Mouse (Mus musculus) liver, embryonic 14.5 days (tissue): ENCODE results near the gene Lrrc3c. TPM values are rescaled to one million over a fixed set of nuclear protein-coding genes. Genes with fewer than 3 reads are reported as not detected.

Source experiments
- ATAC-seq: fragments of 200-750 bp; cut with Nextera tagmentation; 2 replicates; pipeline ENCODE4 v1.8.0; 2017; ENCODE audit warnings: moderate number of reproducible peaks, mild to moderate bottlenecking, moderate library complexity; ENCODE audit not compliant: insufficient read depth
- DNase-seq, 3 experiments: peaks; one replicate each; pipeline ENCODE4 v3.0.0-alpha.2; 2012 to 2013; ENCODE audit warnings: low read depth in 3 of 3, low spot score in 3 of 3
- H3K27ac ChIP-seq: fragments of 300-500 bp; sonication (generic); 2 replicates; pipeline ENCODE4 v1.5.1; 2014; ENCODE audit warnings: moderate library complexity, mild to moderate bottlenecking, control low read depth, inconsistent platforms
- H3K27me3 ChIP-seq: fragments of 300-500 bp; sonication (generic); 2 replicates; pipeline ENCODE4 v1.6.1; 2014; ENCODE audit warnings: mild to moderate bottlenecking, low read length, moderate library complexity; ENCODE audit not compliant: control insufficient read depth, insufficient read depth
- H3K36me3 ChIP-seq: fragments of 300-500 bp; sonication (generic); replicated peaks from 2 replicates; pipeline ENCODE4 v1.6.1; 2014; ENCODE audit warnings: low read depth; ENCODE audit not compliant: control insufficient read depth, insufficient read depth
- H3K4me1 ChIP-seq, 2 experiments: fragments of 200-500 bp in 1 of 2; fragments of 300-500 bp in 1 of 2; sonication (generic) in 1 of 2; replicated peaks; 2 replicates each; pipeline ENCODE4 v1.6.1; 2012 to 2014; ENCODE audit warnings: antibody characterized with exemption in 1 of 2, inconsistent platforms in 1 of 2, low read length in 1 of 2; ENCODE audit not compliant: control insufficient read depth in 2 of 2, insufficient read depth in 2 of 2
- H3K4me2 ChIP-seq: fragments of 300-500 bp; sonication (generic); 2 replicates; pipeline ENCODE4 v1.6.1; 2014; ENCODE audit warnings: low read depth, mild to moderate bottlenecking, control low read depth, moderate library complexity
- H3K4me3 ChIP-seq, 2 experiments: fragments of 200-500 bp in 1 of 2; fragments of 300-500 bp in 1 of 2; sonication (generic) in 1 of 2; 2 replicates each; pipeline ENCODE4 v1.5.1; 2012 to 2014; ENCODE audit warnings: low read depth in 2 of 2, low read length in 2 of 2, mild to moderate bottlenecking in 2 of 2, control low read depth in 1 of 2, inconsistent platforms in 1 of 2, moderate library complexity in 1 of 2; ENCODE audit not compliant: insufficient read depth in 1 of 2
- H3K9ac ChIP-seq: fragments of 300-500 bp; sonication (generic); replicated peaks from 2 replicates; pipeline ENCODE4 v1.6.1; 2014; ENCODE audit warnings: mild to moderate bottlenecking, control low read depth, moderate library complexity
- H3K9me3 ChIP-seq: fragments of 300-500 bp; sonication (generic); 2 replicates; pipeline ENCODE4 v1.6.1; 2016; ENCODE audit warnings: low read length, mixed read lengths; ENCODE audit not compliant: control insufficient read depth
- CTCF ChIP-seq: IDR thresholded peaks from 2 replicates; pipeline ENCODE4 v1.5.1; 2016; ENCODE audit warnings: antibody characterized with exemption, low read depth, control low read depth
- EP300 ChIP-seq: IDR thresholded peaks from 2 replicates; pipeline ENCODE4 v1.6.1; 2016; ENCODE audit warnings: antibody characterized with exemption, low read depth
- WGBS: fragments of 180-500 bp; shearing (Covaris S2); extraction: QIAGEN DNeasy Blood & Tissue Kit; methylation state at CpG from one replicate; pipeline ENCODE4 v1.1.7; 2014; ENCODE audit not compliant: insufficient replicate concordance; 5-methylcytosine and 5-hydroxymethylcytosine counted together
- polyA plus RNA-seq, 2 experiments: library from polyadenylated mRNA; depleted of rRNA in 1 of 2; stranded (reverse) in 1 of 2; unstranded in 1 of 2; fragments of >200 nt; fragmentation: Nextera tagmentation in 1 of 2; extraction: Ambion mirVana in 1 of 2; gene quantifications; 2 replicates each; pipeline versions ENCODE4 v1.2.1 to v1.2.3; 2012 to 2014

The Lrrc3c gene
- polyA plus RNA-seq, 2 experiments, result not detected

- no peak for DNase-seq
- no peaks in the 10 kb centered on the region for H3K27me3 ChIP-seq
- no peak overlapping the region for H3K9ac ChIP-seq
- no peaks in the 10 kb centered on the region for H3K36me3 ChIP-seq
- no peak overlapping the region for H3K27ac ChIP-seq
- 57% methylated on average over 3 of the region's 3 CpGs for WGBS
- no peaks in the 10 kb centered on the region for H3K4me1 ChIP-seq
- H3K4me3 ChIP-seq, result no peak overlapping the region
- TF ChIP-seq EP300 (no peak), CTCF (no peak)
- no peaks in the 10 kb centered on the region for H3K9me3 ChIP-seq
- ATAC-seq, result no peak
- no peak overlapping the region for H3K4me2 ChIP-seq
Observed at GRCm38 (mm10) chr11:98644757-98645156, 46.7 kb downstream of the Lrrc3c start.

- DNase-seq (no peak), ATAC-seq (no peak)
- Histone ChIP-seq H3K27me3 (no peaks in the 10 kb centered on the region), H3K9me3 (no peaks in the 10 kb centered on the region), H3K4me2 (no peak overlapping the region), H3K9ac (no peak overlapping the region), H3K36me3 (no peaks in the 10 kb centered on the region), H3K27ac (no peak overlapping the region), H3K4me1 (no peaks in the 10 kb centered on the region), H3K4me3 (no peak overlapping the region)
- 54% methylated on average over 2 of the region's 2 CpGs for WGBS
- TF ChIP-seq CTCF (no peak), EP300 (no peak)
Observed at GRCm38 (mm10) chr11:98645946-98646345, 47.9 kb downstream of the Lrrc3c start.

GRCm38 (mm10) chr11:98646459-98646858 is 48.4 kb downstream of the Lrrc3c start, which contains the start of gene Gsdma2:
TSS of gene Gsdma2 (plus strand) at chr11:98646759.
- Histone ChIP-seq H3K4me3 (no peak within 1 kb of the TSS), H3K36me3 (no peaks in the 10 kb centered on the region), H3K27me3 (no peaks in the 10 kb centered on the region), H3K9me3 (no peaks in the 10 kb centered on the region), H3K9ac (no peak within 1 kb of the TSS), H3K27ac (no peak within 1 kb of the TSS), H3K4me1 (no peaks in the 10 kb centered on the region), H3K4me2 (no peak within 1 kb of the TSS)
- 18% methylated on average over 2 of the region's 2 CpGs for WGBS
- ATAC-seq, result no peak
- no peak for DNase-seq
- TF ChIP-seq CTCF, result no peak
- no peak for TF ChIP-seq EP300

Other genes with a start within 250 kb of the Lrrc3c start
- 0.04 and 0.21 TPM in 2 replicates for gene Ppp1r1b, start 249.9 kb upstream of the Lrrc3c start, polyA plus RNA-seq (2012; rRNA removed)
- gene Ppp1r1b, start 249.9 kb upstream of the Lrrc3c start, polyA plus RNA-seq (2014; fragmentation: Nextera tagmentation; extraction: Ambion mirVana), result 0.17 and 0.19 TPM in 2 replicates
- gene Stard3, start 239.9 kb upstream of the Lrrc3c start, polyA plus RNA-seq (2012; rRNA removed), result 15.7 and 16.8 TPM in 2 replicates
- gene Stard3, start 239.9 kb upstream of the Lrrc3c start, polyA plus RNA-seq (2014; fragmentation: Nextera tagmentation; extraction: Ambion mirVana), result 11.6 and 11.9 TPM in 2 replicates
- gene Tcap, start 214.5 kb upstream of the Lrrc3c start, polyA plus RNA-seq (2012; rRNA removed), result 0.03 TPM in 1 of 2 replicates, not detected in the other
- not detected in 2 replicates for gene Tcap, start 214.5 kb upstream of the Lrrc3c start, polyA plus RNA-seq (2014; fragmentation: Nextera tagmentation; extraction: Ambion mirVana)
- not detected in 2 replicates for gene Pnmt, start 211.8 kb upstream of the Lrrc3c start, polyA plus RNA-seq (2012; rRNA removed)
- not detected in 2 replicates for gene Pnmt, start 211.8 kb upstream of the Lrrc3c start, polyA plus RNA-seq (2014; fragmentation: Nextera tagmentation; extraction: Ambion mirVana)
- 3.3 and 3.9 TPM in 2 replicates for gene Pgap3, start 197.8 kb upstream of the Lrrc3c start, polyA plus RNA-seq (2012; rRNA removed)
- 2.7 and 3.4 TPM in 2 replicates for gene Pgap3, start 197.8 kb upstream of the Lrrc3c start, polyA plus RNA-seq (2014; fragmentation: Nextera tagmentation; extraction: Ambion mirVana)
- 1.1 and 1.2 TPM in 2 replicates for gene Erbb2, start 185.8 kb upstream of the Lrrc3c start, polyA plus RNA-seq (2012; rRNA removed)
- gene Erbb2, start 185.8 kb upstream of the Lrrc3c start, polyA plus RNA-seq (2014; fragmentation: Nextera tagmentation; extraction: Ambion mirVana), result 1.6 TPM in 2 replicates
- gene Mien1, start 159.3 kb upstream of the Lrrc3c start, polyA plus RNA-seq (2012; rRNA removed), result 21.6 and 31.1 TPM in 2 replicates
- gene Mien1, start 159.3 kb upstream of the Lrrc3c start, polyA plus RNA-seq (2014; fragmentation: Nextera tagmentation; extraction: Ambion mirVana), result 58.5 and 61.5 TPM in 2 replicates
- gene Grb7, start 151.9 kb upstream of the Lrrc3c start, polyA plus RNA-seq (2012; rRNA removed), result 15.7 and 19.2 TPM in 2 replicates
- 14.1 and 14.9 TPM in 2 replicates for gene Grb7, start 151.9 kb upstream of the Lrrc3c start, polyA plus RNA-seq (2014; fragmentation: Nextera tagmentation; extraction: Ambion mirVana)
- 0.15 and 0.27 TPM in 2 replicates for gene Ikzf3, start 52.3 kb upstream of the Lrrc3c start, polyA plus RNA-seq (2012; rRNA removed)
- gene Ikzf3, start 52.3 kb upstream of the Lrrc3c start, polyA plus RNA-seq (2014; fragmentation: Nextera tagmentation; extraction: Ambion mirVana), result 0.05 and 0.10 TPM in 2 replicates
- gene Zpbp2, start 47.2 kb upstream of the Lrrc3c start, polyA plus RNA-seq (2012; rRNA removed), result 0.30 and 0.44 TPM in 2 replicates
- 0.76 and 0.83 TPM in 2 replicates for gene Zpbp2, start 47.2 kb upstream of the Lrrc3c start, polyA plus RNA-seq (2014; fragmentation: Nextera tagmentation; extraction: Ambion mirVana)
- 23.4 and 27.4 TPM in 2 replicates for gene Ormdl3, start 10.9 kb upstream of the Lrrc3c start, polyA plus RNA-seq (2012; rRNA removed)
- gene Ormdl3, start 10.9 kb upstream of the Lrrc3c start, polyA plus RNA-seq (2014; fragmentation: Nextera tagmentation; extraction: Ambion mirVana), result 6.4 and 6.8 TPM in 2 replicates
- gene Gm12355, start 27.4 kb downstream of the Lrrc3c start, polyA plus RNA-seq (2012; rRNA removed), result 0.03 and 0.19 TPM in 2 replicates
- 0.47 and 0.68 TPM in 2 replicates for gene Gm12355, start 27.4 kb downstream of the Lrrc3c start, polyA plus RNA-seq (2014; fragmentation: Nextera tagmentation; extraction: Ambion mirVana)
- gene Gsdma3, start 28.1 kb downstream of the Lrrc3c start, polyA plus RNA-seq (2012; rRNA removed), result not detected in 2 replicates
- not detected in 2 replicates for gene Gsdma3, start 28.1 kb downstream of the Lrrc3c start, polyA plus RNA-seq (2014; fragmentation: Nextera tagmentation; extraction: Ambion mirVana)
- gene Gsdma2, start 48.5 kb downstream of the Lrrc3c start, polyA plus RNA-seq (2012; rRNA removed), result not detected in 2 replicates
- not detected in 2 replicates for gene Gsdma2, start 48.5 kb downstream of the Lrrc3c start, polyA plus RNA-seq (2014; fragmentation: Nextera tagmentation; extraction: Ambion mirVana)
- 0.01 TPM in 1 of 2 replicates, not detected in the other for gene Gsdma, start 66.1 kb downstream of the Lrrc3c start, polyA plus RNA-seq (2012; rRNA removed)
- not detected in 2 replicates for gene Gsdma, start 66.1 kb downstream of the Lrrc3c start, polyA plus RNA-seq (2014; fragmentation: Nextera tagmentation; extraction: Ambion mirVana)
- gene Psmd3, start 84.3 kb downstream of the Lrrc3c start, polyA plus RNA-seq (2012; rRNA removed), result 73.6 and 75.7 TPM in 2 replicates
- 55.3 and 67.1 TPM in 2 replicates for gene Psmd3, start 84.3 kb downstream of the Lrrc3c start, polyA plus RNA-seq (2014; fragmentation: Nextera tagmentation; extraction: Ambion mirVana)
- gene Csf3, start 103.0 kb downstream of the Lrrc3c start, polyA plus RNA-seq (2012; rRNA removed), result not detected in 2 replicates
- gene Csf3, start 103.0 kb downstream of the Lrrc3c start, polyA plus RNA-seq (2014; fragmentation: Nextera tagmentation; extraction: Ambion mirVana), result not detected in 2 replicates
- 25.0 and 29.6 TPM in 2 replicates for gene Med24, start 131.1 kb downstream of the Lrrc3c start, polyA plus RNA-seq (2012; rRNA removed)
- gene Med24, start 131.1 kb downstream of the Lrrc3c start, polyA plus RNA-seq (2014; fragmentation: Nextera tagmentation; extraction: Ambion mirVana), result 21.3 and 25.6 TPM in 2 replicates
- 14.6 and 15.6 TPM in 2 replicates for gene Thra, start 142.3 kb downstream of the Lrrc3c start, polyA plus RNA-seq (2012; rRNA removed)
- gene Thra, start 142.3 kb downstream of the Lrrc3c start, polyA plus RNA-seq (2014; fragmentation: Nextera tagmentation; extraction: Ambion mirVana), result 8.3 and 10.0 TPM in 2 replicates
- gene Nr1d1, start 177.0 kb downstream of the Lrrc3c start, polyA plus RNA-seq (2012; rRNA removed), result 0.54 and 0.65 TPM in 2 replicates
- gene Nr1d1, start 177.0 kb downstream of the Lrrc3c start, polyA plus RNA-seq (2014; fragmentation: Nextera tagmentation; extraction: Ambion mirVana), result 0.56 and 0.58 TPM in 2 replicates
- 11.5 and 15.8 TPM in 2 replicates for gene Msl1, start 197.2 kb downstream of the Lrrc3c start, polyA plus RNA-seq (2012; rRNA removed)
- 4.5 and 4.9 TPM in 2 replicates for gene Msl1, start 197.2 kb downstream of the Lrrc3c start, polyA plus RNA-seq (2014; fragmentation: Nextera tagmentation; extraction: Ambion mirVana)
- gene Casc3, start 206.6 kb downstream of the Lrrc3c start, polyA plus RNA-seq (2012; rRNA removed), result 12.2 and 12.7 TPM in 2 replicates
- 11.5 and 13.0 TPM in 2 replicates for gene Casc3, start 206.6 kb downstream of the Lrrc3c start, polyA plus RNA-seq (2014; fragmentation: Nextera tagmentation; extraction: Ambion mirVana)
- 0.52 and 0.55 TPM in 2 replicates for gene Rapgefl1, start 238.5 kb downstream of the Lrrc3c start, polyA plus RNA-seq (2012; rRNA removed)
- 0.05 and 0.06 TPM in 2 replicates for gene Rapgefl1, start 238.5 kb downstream of the Lrrc3c start, polyA plus RNA-seq (2014; fragmentation: Nextera tagmentation; extraction: Ambion mirVana)